Mouse (Mus musculus): ENCODE measurements around the gene Hunk. TPM values are rescaled to one million over a fixed set of nuclear protein-coding genes. Genes with fewer than 3 reads are reported as not detected.

The Hunk gene
- polyA plus RNA-seq, 1 experiment from 2014 or later: 11.1 TPM

- H3K27ac ChIP-seq: no peak overlapping the region
- no peaks in the 10 kb centered on the region for H3K36me3 ChIP-seq (ENCODE audit: poor library complexity, severe bottlenecking)
- 90% methylated on average over 3 of the region's 3 CpGs for WGBS
- peaks cover 16% of the 10 kb centered on the region for H3K4me1 ChIP-seq
- H3K9ac ChIP-seq: no peak overlapping the region
- ATAC-seq: no peak
- peaks cover 5% of the 10 kb centered on the region; the same call in 1 of the 2 replicates for H3K27me3 ChIP-seq
- no peak overlapping the region for H3K4me2 ChIP-seq
- H3K9me3 ChIP-seq (replicated peaks): no peaks in the 10 kb centered on the region; the same call in 1 of the 2 replicates
- no peak overlapping the region for H3K4me3 ChIP-seq
Measured at GRCm38 (mm10) chr16:90381633-90382032, 4.2 kb upstream of the Hunk start.

- Histone ChIP-seq H3K4me3 (no peak overlapping the region), H3K9ac (no peak overlapping the region), H3K4me1 (peaks cover 25% of the 10 kb centered on the region), H3K9me3 (replicated peaks) (no peaks in the 10 kb centered on the region; the same call in 1 of the 2 replicates), H3K27me3 (peaks cover 5% of the 10 kb centered on the region; the same call in 1 of the 2 replicates), H3K36me3 (ENCODE audit: poor library complexity, severe bottlenecking) (no peaks in the 10 kb centered on the region), H3K4me2 (no peak overlapping the region), H3K27ac (peak overlapping the region; percentile 26; the same call in 1 of the 2 replicates)
- 73% methylated on average over 10 of the region's 10 CpGs for WGBS
- ATAC-seq: no peak
Measured at GRCm38 (mm10) chr16:90382701-90383280, 3.0 kb upstream of the Hunk start.

- Histone ChIP-seq H3K9me3 (replicated peaks) (no peaks in the 10 kb centered on the region; the same call in 1 of the 2 replicates), H3K9ac (no peak overlapping the region), H3K4me2 (no peak overlapping the region), H3K27ac (no peak overlapping the region), H3K4me1 (peaks cover 37% of the 10 kb centered on the region), H3K27me3 (no peaks in the 10 kb centered on the region), H3K36me3 (ENCODE audit: poor library complexity, severe bottlenecking) (no peaks in the 10 kb centered on the region), H3K4me3 (no peak overlapping the region)
- no peak for ATAC-seq
- WGBS: 85% methylated on average over 3 of the region's 3 CpGs
Measured at GRCm38 (mm10) chr16:90384058-90384457, 1.8 kb upstream of the Hunk start.

GRCm38 (mm10) chr16:90384846-90385245 is 967 bp upstream of the Hunk start:
- Histone ChIP-seq H3K9me3 (replicated peaks) (no peaks in the 10 kb centered on the region; the same call in 1 of the 2 replicates), H3K27ac (peak overlapping the region; percentile 99; the same call in 1 of the 2 replicates), H3K9ac (peak overlapping the region; percentile 97), H3K4me3 (peak overlapping the region; percentile 93), H3K36me3 (ENCODE audit: poor library complexity, severe bottlenecking) (0 out of 2 replicates have a peak, but pooled peaks cover 3% of the 10 kb centered on the region), H3K4me2 (peak overlapping the region; percentile 93), H3K27me3 (no peaks in the 10 kb centered on the region), H3K4me1 (peaks cover 45% of the 10 kb centered on the region)
- WGBS: 2% methylated on average over 12 of the region's 12 CpGs
- no peak for ATAC-seq

- Histone ChIP-seq H3K36me3 (ENCODE audit: poor library complexity, severe bottlenecking) (0 out of 2 replicates have a peak, but pooled peaks cover 7% of the 10 kb centered on the region), H3K4me1 (peaks cover 49% of the 10 kb centered on the region), H3K9ac (peak overlapping the region; percentile 97), H3K4me3 (peak overlapping the region; percentile 93), H3K27ac (peak overlapping the region; percentile 99), H3K9me3 (replicated peaks) (no peaks in the 10 kb centered on the region; the same call in 1 of the 2 replicates), H3K27me3 (no peaks in the 10 kb centered on the region), H3K4me2 (peak overlapping the region; percentile 93)
- WGBS: 0% methylated on average over 16 of the region's 16 CpGs
- ATAC-seq: peak; percentile 57; the same call in 1 of the 2 replicates
Measured at GRCm38 (mm10) chr16:90385326-90385687, 506 bp upstream of the Hunk start.

GRCm38 (mm10) chr16:90386514-90387160 is 824 bp downstream of the Hunk start:
- Histone ChIP-seq H3K27me3 (no peaks in the 10 kb centered on the region), H3K36me3 (ENCODE audit: poor library complexity, severe bottlenecking) (peaks cover 20% of the 10 kb centered on the region), H3K4me3 (peak overlapping the region; percentile 93), H3K4me1 (peaks cover 52% of the 10 kb centered on the region), H3K9ac (peak overlapping the region; percentile 97), H3K4me2 (peak overlapping the region; percentile 93), H3K9me3 (replicated peaks) (no peaks in the 10 kb centered on the region; the same call in 1 of the 2 replicates), H3K27ac (peak overlapping the region; percentile 99)
- peak; percentile 61 for ATAC-seq
- under 1% methylated on average over 40 of the region's 49 CpGs for WGBS

GRCm38 (mm10) chr16:90387161-90387671 is 1.4 kb downstream of the Hunk start:
- Histone ChIP-seq H3K27ac (peak overlapping the region; percentile 99), H3K27me3 (no peaks in the 10 kb centered on the region), H3K4me1 (peaks cover 52% of the 10 kb centered on the region), H3K36me3 (ENCODE audit: poor library complexity, severe bottlenecking) (peaks cover 26% of the 10 kb centered on the region), H3K9ac (peak overlapping the region; percentile 97), H3K4me2 (peak overlapping the region; percentile 93), H3K4me3 (peak overlapping the region; percentile 93), H3K9me3 (replicated peaks) (no peaks in the 10 kb centered on the region)
- ATAC-seq: no peak
- under 1% methylated on average over 12 of the region's 12 CpGs for WGBS

GRCm38 (mm10) chr16:90387961-90388360 is 2.1 kb downstream of the Hunk start:
- peak overlapping the region; percentile 97 for H3K9ac ChIP-seq
- peak overlapping the region; percentile 93 for H3K4me2 ChIP-seq
- no peak overlapping the region for H3K27ac ChIP-seq
- peaks cover 33% of the 10 kb centered on the region for H3K36me3 ChIP-seq (ENCODE audit: poor library complexity, severe bottlenecking)
- peaks cover 55% of the 10 kb centered on the region for H3K4me1 ChIP-seq
- no peaks in the 10 kb centered on the region for H3K9me3 ChIP-seq (replicated peaks)
- peak overlapping the region; percentile 93 for H3K4me3 ChIP-seq
- H3K27me3 ChIP-seq: no peaks in the 10 kb centered on the region
- no peak for ATAC-seq
- WGBS: 45% methylated on average over 4 of the region's 4 CpGs

- H3K9ac ChIP-seq: peak overlapping the region; percentile 97
- H3K36me3 ChIP-seq (ENCODE audit: poor library complexity, severe bottlenecking): peaks cover 40% of the 10 kb centered on the region
- peaks cover 61% of the 10 kb centered on the region for H3K4me1 ChIP-seq
- peak overlapping the region; percentile 93 for H3K4me2 ChIP-seq
- peak overlapping the region; percentile 7 for H3K27ac ChIP-seq
- H3K9me3 ChIP-seq (replicated peaks): no peaks in the 10 kb centered on the region
- H3K27me3 ChIP-seq: no peaks in the 10 kb centered on the region
- no peak for ATAC-seq
- 52% methylated on average over 15 of the region's 15 CpGs for WGBS
- peak overlapping the region; percentile 93 for H3K4me3 ChIP-seq
Measured at GRCm38 (mm10) chr16:90389103-90389750, 3.4 kb downstream of the Hunk start.

- Histone ChIP-seq H3K9ac (no peak overlapping the region), H3K27ac (no peak overlapping the region), H3K4me1 (peaks cover 62% of the 10 kb centered on the region), H3K27me3 (no peaks in the 10 kb centered on the region), H3K4me2 (no peak overlapping the region), H3K4me3 (no peak overlapping the region), H3K9me3 (replicated peaks) (no peaks in the 10 kb centered on the region), H3K36me3 (ENCODE audit: poor library complexity, severe bottlenecking) (peaks cover 40% of the 10 kb centered on the region)
- no peak for ATAC-seq
- 89% methylated on average over 16 of the region's 16 CpGs for WGBS
Measured at GRCm38 (mm10) chr16:90390731-90391130, 4.9 kb downstream of the Hunk start.

GRCm38 (mm10) chr16:90394761-90395160 is 8.9 kb downstream of the Hunk start:
- Histone ChIP-seq H3K4me1 (peaks cover 36% of the 10 kb centered on the region), H3K36me3 (ENCODE audit: poor library complexity, severe bottlenecking) (peaks cover 38% of the 10 kb centered on the region), H3K27me3 (no peaks in the 10 kb centered on the region), H3K4me3 (no peak overlapping the region), H3K9me3 (replicated peaks) (no peaks in the 10 kb centered on the region), H3K9ac (no peak overlapping the region), H3K4me2 (no peak overlapping the region), H3K27ac (no peak overlapping the region)
- 36% methylated on average over 4 of the region's 4 CpGs for WGBS
- no peak for ATAC-seq
